Mouse (Mus musculus) frontal cortex, postnatal 14 days (tissue): ENCODE measurements at regions not wholly inside any gene's neighbourhood (a gene's known extent, or its start where the extent isn't known, plus 50 kb on each side); places are given as distances from the start of the nearest gene placed in this dataset.

Experiments used
- DNase-seq, 2 experiments: peaks; one replicate each; pipeline ENCODE4 v3.0.0; 2022; ENCODE audit warnings: low spot score in 2 of 2

DNA sequence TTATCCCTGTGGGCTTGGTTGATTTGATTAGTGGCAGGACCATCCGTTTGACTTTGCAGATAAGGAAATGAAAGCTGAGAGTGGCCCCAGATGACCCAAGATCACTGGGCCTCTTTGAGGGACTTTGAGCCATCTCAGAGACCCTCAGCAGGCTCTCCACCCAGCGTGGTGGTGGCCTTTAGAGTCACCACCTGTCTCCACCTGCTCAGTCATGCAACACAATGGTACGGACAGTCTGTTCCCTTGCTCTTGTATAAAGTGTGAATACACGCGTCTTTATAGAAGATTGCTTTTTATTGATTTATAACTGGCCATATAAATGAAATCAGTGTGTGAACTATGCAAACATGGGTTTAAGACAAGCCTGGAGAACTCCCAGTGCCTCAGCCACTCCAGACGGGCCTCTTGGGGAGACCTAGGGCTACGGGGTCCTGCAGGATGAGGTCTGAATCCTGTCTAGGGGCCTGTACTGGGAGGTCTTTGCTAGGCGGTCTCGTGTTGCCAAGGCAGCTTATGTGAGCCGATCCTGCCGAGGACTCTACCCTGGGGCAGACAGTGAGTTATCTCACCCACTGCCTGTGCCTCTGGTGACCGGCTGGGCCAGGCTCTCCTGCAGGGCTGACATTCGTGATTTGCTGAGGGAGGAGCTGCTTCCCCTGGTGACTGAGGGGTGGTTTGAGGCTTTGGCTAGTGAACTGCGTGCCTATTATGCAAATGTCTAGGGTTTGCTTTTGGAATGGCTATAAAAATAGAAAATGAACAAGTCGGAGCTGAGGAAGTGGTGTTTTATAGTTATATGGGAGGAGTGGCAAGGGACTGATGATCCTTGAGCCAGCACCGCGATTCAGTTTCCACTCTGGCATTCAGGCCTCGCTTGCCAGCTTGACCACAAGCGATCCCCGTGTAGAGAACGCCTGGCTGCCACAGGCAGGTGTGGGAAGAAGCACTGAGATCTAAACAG, 176.5 kb downstream of the Fam43a start:
- no peak for DNase-seq

GRCm38 (mm10) chr16:30777416-30777815, 177.9 kb downstream of the Fam43a start:
- no peak for DNase-seq

- DNase-seq: no peak
Measured at GRCm38 (mm10) chr16:30778078-30778477, 178.6 kb downstream of the Fam43a start.

- no peak for DNase-seq
Measured at GRCm38 (mm10) chr16:30778945-30779344, 179.4 kb downstream of the Fam43a start.

- no peak for DNase-seq
Measured at GRCm38 (mm10) chr16:30784261-30784660, 184.7 kb downstream of the Fam43a start.

DNA sequence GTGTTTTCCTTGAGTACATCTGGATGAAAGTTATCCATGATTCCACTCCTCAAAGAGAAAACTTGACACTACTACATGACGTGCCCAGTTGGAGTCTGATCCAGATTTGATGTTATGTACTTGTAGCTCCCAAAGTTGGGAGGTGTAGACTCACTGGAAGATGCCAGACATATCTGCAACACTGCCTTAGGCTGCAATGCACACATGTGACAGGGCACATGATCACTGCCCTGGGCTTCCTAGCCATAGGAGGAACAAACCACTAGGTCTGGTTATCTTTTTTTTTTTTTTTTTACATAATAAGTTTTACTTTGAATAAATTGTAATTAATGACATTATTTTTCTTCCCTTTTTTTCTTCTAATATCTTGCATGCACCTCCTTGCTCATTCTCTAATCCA, 185.4 kb downstream of the Fam43a start:
- DNase-seq: no peak

DNA sequence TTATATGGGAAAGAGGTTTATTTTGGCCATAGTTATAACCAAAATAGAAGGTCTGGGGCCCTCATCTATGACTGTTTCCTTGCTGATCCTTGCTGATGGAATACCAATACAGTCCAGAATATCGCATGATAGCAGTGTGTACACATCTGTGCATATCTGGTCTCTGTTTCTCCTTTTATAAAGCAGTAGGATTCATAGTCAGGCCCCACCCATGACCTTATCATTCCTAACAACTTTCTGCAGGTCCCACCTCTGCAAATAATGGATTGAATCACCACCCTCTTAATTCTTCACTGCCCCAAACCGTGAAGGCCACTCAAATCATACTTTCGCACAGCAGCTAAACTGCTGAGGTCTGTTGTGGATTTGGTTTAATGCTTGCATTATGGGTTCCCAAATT, 186.5 kb downstream of the Fam43a start:
- no peak for DNase-seq

GRCm38 (mm10) chr16:30787351-30787750, 187.8 kb downstream of the Fam43a start:
- DNase-seq: no peak

DNA sequence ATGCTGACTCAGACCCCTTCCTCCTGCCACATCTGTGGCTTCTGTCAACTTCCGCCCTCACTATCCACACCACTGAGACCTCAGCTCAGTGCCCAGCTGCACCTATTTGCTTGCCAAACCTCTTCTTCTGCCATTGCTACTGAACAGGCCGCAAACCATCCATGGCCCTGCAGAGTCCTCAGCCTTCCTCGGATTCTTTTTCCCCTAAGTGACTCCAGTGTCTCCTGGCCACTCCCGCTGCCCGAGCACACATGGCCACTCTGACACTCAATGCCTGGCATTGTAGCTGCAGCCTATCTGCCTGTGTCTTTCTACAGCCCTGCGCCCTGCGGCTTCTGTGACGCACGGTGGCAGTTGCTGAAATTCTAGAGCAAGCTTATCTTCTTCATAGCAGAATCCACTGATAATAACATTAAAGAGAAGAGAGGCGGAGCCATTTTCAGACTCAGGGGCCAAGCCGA, 188.8 kb downstream of the Fam43a start:
- DNase-seq: no peak

DNA sequence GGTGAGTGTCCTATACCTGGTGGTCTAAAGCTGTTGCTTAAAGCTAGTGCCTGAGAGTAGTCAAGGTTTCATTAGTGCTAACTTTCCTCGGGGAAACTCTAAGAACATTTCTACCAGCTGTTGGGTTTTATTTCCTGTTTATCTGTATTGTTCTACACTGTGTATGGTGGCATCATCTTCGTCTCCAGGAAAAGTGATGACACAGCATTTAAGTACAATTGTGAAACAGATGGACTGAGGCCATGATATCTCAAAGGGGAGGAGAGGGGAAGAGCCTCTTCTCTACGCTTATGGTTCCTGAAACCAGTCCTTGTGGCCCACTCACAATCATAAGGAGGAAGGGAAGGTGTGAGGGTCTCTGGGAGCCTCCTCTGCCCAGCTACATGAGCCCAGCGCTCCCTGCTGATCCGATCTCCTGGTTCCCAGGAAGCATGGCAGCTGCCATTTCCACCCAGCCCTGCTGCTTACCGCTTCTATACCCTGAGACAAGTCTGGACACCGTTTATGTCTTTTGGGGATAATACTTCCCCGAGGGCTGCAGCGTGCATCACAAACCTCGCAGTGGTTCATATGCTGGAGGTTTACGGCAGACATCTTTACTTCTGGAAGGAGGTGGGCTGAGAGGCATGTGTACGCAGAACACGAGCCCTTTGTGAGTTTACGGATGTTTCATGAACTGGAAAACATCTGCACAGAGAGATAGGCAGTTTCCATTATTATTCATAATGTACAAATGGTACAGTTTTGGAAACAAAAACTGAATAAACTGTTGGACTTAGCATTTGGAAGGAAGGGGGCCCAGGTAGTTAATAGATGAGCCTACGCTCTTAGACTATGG, 189.6 kb downstream of the Fam43a start:
- no peak for DNase-seq

DNA sequence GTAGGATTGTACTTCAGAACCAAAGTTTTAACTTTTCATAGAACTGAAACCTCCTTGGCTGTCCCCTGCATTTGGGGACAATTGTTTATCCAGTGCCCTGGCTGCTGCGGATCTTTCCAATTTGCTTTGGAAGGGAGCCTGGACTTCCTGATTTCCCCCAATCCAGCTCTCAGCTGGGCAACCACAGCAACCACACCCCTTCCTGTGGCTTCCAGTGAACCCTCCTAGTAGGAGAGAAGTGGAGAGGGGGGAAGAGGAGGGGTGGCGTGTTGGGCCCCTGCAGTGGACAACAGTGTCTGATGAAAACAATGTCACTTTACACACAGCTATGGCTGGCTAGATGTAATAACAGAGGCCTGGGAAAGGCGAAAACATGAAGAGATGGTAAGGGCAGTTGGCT, 190.5 kb downstream of the Fam43a start:
- DNase-seq: no peak

GRCm38 (mm10) chr16:30790551-30791001, 191.1 kb downstream of the Fam43a start:
- no peak for DNase-seq

DNA sequence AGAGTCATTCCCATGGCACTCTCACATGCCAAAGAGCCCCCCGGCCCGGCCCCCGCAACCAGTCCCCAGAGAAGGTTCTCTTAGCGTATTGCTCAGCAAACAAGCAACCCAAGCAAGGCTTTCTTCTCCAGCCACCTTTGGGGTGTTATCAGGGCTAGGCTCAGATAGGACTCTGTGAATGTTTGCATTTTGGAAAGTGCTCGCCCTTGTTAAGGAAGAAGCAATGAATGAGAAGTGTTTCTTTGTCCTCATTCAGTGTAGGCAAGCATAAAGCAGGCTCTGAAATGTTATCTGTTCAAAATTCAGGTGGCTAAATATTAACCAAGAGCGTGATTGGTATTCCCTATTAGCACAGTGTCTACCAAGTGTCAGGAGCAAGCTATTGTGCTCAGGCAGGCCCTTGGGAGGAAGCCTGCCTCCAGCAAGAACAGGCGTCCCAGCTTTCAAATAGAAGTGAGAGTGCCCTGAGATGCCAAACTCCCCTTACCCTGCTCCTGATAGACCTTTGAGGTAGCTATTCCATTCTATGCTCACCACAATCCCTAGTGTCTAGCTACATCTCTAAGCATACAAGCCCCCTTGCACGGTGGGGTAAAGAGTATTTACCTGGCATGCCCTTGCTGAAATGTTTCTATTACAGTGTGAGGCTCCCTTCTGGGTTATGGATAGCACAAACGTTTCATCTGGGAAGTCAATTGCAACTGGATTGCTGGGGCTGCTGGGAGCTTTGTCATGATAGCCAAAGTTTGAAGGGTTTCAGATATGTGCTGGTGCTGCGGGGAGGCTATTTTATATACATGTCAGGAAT, 191.7 kb downstream of the Fam43a start:
- no peak for DNase-seq

GRCm38 (mm10) chr16:30792738-30793377, 193.3 kb downstream of the Fam43a start:
- no peak for DNase-seq

- no peak for DNase-seq
Measured at GRCm38 (mm10) chr16:30793378-30793753, 193.8 kb downstream of the Fam43a start.

- no peak for DNase-seq
Measured at GRCm38 (mm10) chr16:30793856-30794255, 194.3 kb downstream of the Fam43a start.

DNA sequence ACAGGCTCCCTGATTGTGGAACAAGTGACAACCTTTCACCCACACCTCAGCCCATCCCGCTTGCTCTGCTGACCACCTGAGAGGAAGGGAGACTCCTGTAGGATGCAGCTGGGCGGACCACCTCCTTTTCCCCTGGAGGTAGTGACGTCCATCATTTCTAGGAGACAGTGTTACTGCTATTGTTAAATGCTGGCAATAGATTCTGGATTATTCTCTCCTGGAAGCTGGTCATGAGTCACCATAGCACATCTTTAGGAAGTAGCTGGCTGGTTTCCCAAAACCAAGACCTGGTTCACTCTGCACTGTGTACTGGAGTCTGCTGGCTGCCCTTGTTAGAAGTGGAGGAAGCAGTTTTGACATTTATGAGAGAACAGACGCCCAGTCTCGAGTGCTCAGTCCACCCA, 196.0 kb downstream of the Fam43a start:
- no peak for DNase-seq

- DNase-seq: no peak
Measured at GRCm38 (mm10) chr16:30796103-30796502, 196.6 kb downstream of the Fam43a start.

- no peak for DNase-seq
Measured at GRCm38 (mm10) chr16:30797006-30797405, 197.5 kb downstream of the Fam43a start.

GRCm38 (mm10) chr16:30797973-30798471, 198.5 kb downstream of the Fam43a start:
- DNase-seq: no peak

GRCm38 (mm10) chr16:30798536-30798935, 199.0 kb downstream of the Fam43a start:
- no peak for DNase-seq
